Mouse (Mus musculus) forebrain, embryonic 14.5 days (tissue): ENCODE measurements around the gene Veph1. TPM values are rescaled to one million over a fixed set of nuclear protein-coding genes. Genes with fewer than 3 reads are reported as not detected.

Experiments used
- ATAC-seq: fragments of 200-750 bp; cut with Nextera tagmentation; 2 replicates; pipeline ENCODE4 v1.8.0; 2017; ENCODE audit warnings: mild to moderate bottlenecking, moderate library complexity
- DNase-seq: peaks from one replicate; pipeline ENCODE4 v3.0.0-alpha.2; 2015; ENCODE audit warnings: low spot score
- H3K27ac ChIP-seq: fragments of 300-500 bp; sonication (generic); 2 replicates; pipeline ENCODE4 v1.5.1; 2014; ENCODE audit warnings: low read depth, mild to moderate bottlenecking, control low read depth, low read length, moderate library complexity
- H3K27me3 ChIP-seq: fragments of 300-500 bp; sonication (generic); replicated peaks from 2 replicates; pipeline ENCODE4 v1.6.1; 2014; ENCODE audit warnings: low read length, control low read depth, mixed read lengths; ENCODE audit not compliant: control insufficient read depth, insufficient read depth
- H3K36me3 ChIP-seq: fragments of 300-500 bp; sonication (generic); 2 replicates; pipeline ENCODE4 v1.6.1; 2014; ENCODE audit warnings: low read length, control low read depth; ENCODE audit not compliant: control insufficient read depth, insufficient read depth
- H3K4me1 ChIP-seq: fragments of 300-500 bp; sonication (generic); 2 replicates; pipeline ENCODE4 v1.6.1; 2014; ENCODE audit warnings: antibody characterized with exemption, low read length, control low read depth; ENCODE audit not compliant: control insufficient read depth, insufficient read depth
- H3K4me2 ChIP-seq: fragments of 300-500 bp; sonication (generic); 2 replicates; pipeline ENCODE4 v1.6.1; 2014; ENCODE audit warnings: mild to moderate bottlenecking, control low read depth, low read length
- H3K4me3 ChIP-seq: fragments of 300-500 bp; sonication (generic); 2 replicates; pipeline ENCODE4 v1.5.1; 2014; ENCODE audit warnings: low read depth, low read length, control low read depth
- H3K9ac ChIP-seq: fragments of 300-500 bp; sonication (generic); 2 replicates; pipeline ENCODE4 v1.6.1; 2014; ENCODE audit warnings: mild to moderate bottlenecking, low read length, control low read depth, moderate library complexity
- H3K9me3 ChIP-seq: fragments of 300-500 bp; sonication (generic); replicated peaks from 2 replicates; pipeline ENCODE4 v1.6.1; 2016; ENCODE audit warnings: low read length, control low read depth, mixed read lengths; ENCODE audit not compliant: control insufficient read depth
- WGBS: fragments of 180-500 bp; shearing (Covaris S2); extraction: QIAGEN DNeasy Blood & Tissue Kit; methylation state at CpG from one replicate; pipeline ENCODE4 v1.1.7; 2014; 5-methylcytosine and 5-hydroxymethylcytosine counted together
- polyA plus RNA-seq: library from polyadenylated mRNA; unstranded; fragments of >200 nt; fragmentation: Nextera tagmentation; extraction: Ambion mirVana; gene quantifications from 2 replicates; pipeline ENCODE4 v1.2.1, GENCODE M21; 2014

Veph1 gene
- polyA plus RNA-seq, 1 experiment from 2014 or later = 9.3 TPM

DNA sequence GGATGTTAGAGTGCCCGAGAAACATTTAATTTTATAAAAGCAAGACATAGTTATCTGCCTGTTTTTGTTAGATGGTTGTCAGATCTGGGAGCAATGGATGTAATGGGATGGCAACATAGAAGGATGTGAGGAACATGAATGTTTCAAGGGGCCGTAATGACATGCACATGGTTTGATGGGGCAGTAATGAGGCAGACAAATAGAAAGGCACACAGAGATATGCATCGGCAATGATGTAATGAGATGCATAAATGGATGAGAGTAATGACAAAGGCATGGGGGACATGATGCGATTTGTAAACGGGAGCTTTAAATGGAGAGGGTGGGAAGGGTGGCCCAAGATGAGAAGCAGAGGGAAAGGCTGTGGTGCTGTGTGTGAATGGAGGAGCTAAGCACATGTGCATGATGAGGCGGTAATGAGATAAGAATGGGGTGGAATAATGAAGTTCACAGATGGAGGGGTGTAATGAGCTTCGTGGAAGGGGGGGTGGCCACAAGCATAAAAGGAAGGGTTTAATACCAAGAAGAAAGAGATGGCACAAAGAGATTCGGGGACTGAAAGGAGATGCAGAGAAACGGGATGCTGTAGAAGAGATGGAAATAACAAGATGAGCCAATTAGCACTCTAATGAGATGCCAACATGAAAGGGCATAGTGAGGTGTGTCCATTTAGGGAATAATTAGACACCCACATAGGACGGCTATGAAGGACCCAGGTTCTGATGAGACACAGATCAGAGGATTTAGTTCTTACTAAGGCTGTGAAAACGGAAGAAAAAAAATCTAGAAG is 194.6 kb downstream of the Veph1 start:
- Histone ChIP-seq H3K27me3 (no peaks in the 10 kb centered on the region), H3K9me3 (no peaks in the 10 kb centered on the region), H3K9ac (no peak overlapping the region), H3K4me2 (peak overlapping the region; percentile 14; the same call in 1 of the 2 replicates), H3K4me1 (peaks cover 10% of the 10 kb centered on the region; the same call in 1 of the 2 replicates), H3K4me3 (no peak overlapping the region), H3K36me3 (no peaks in the 10 kb centered on the region), H3K27ac (peak overlapping the region; percentile 71)
- DNase-seq = peak; percentile 83
- 12% methylated on average over 11 of the region's 11 CpGs for WGBS
- ATAC-seq = peak; percentile 97

DNA sequence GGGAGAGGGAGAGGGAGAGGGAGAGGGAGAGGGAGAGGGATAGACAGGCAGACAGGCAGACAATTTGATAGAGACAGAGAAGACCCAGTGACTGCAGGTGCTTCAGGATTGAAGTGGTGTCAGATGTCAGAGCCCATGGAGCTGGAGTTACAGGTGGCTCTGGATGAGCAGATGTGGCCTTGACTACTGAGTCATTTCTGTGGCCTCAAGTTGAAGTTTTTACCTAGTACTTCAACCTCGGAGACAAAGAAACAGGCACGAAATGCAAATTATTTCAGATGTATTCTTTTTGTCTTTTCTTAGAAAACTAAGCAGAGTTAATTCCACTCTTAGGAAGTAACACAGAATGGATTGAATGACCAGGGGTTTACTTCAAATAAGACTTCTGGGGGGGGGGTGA is 195.6 kb downstream of the Veph1 start:
- ATAC-seq (no peak), DNase-seq (no peak)
- WGBS = 60% methylated on average over 2 of the region's 2 CpGs
- no peak overlapping the region for H3K4me2 ChIP-seq
- H3K4me3 ChIP-seq = no peak overlapping the region
- no peaks in the 10 kb centered on the region for H3K27me3 ChIP-seq
- H3K4me1 ChIP-seq = peaks cover 10% of the 10 kb centered on the region; the same call in 1 of the 2 replicates
- H3K36me3 ChIP-seq = no peaks in the 10 kb centered on the region
- H3K9ac ChIP-seq = no peak overlapping the region
- H3K27ac ChIP-seq = no peak overlapping the region
- H3K9me3 ChIP-seq = no peaks in the 10 kb centered on the region

DNA sequence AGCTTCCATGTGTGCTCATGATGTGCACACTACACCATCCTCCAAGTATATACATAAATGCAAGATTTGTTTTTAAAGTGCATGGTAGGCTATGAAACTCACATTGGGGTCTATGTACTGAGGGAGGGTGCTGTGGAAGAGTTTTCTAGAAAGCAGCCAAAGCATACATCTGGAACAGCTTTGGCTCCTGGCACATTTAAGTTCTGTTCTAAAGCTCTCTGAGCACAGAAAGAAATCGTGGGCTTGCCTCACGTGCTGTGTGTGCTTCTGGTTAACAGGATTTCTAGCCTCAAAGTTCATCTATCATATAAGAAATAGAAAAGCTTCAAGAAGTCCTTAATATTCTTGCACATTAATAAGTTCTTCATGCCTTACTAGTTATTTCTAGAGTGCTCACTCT is 204.9 kb downstream of the Veph1 start:
- Histone ChIP-seq H3K4me1 (no peaks in the 10 kb centered on the region), H3K27ac (no peak overlapping the region), H3K36me3 (no peaks in the 10 kb centered on the region), H3K9ac (no peak overlapping the region), H3K4me3 (no peak overlapping the region), H3K27me3 (no peaks in the 10 kb centered on the region), H3K9me3 (no peaks in the 10 kb centered on the region), H3K4me2 (no peak overlapping the region)
- 82% methylated on average over 2 of the region's 2 CpGs for WGBS
- DNase-seq (no peak), ATAC-seq (no peak)

DNA sequence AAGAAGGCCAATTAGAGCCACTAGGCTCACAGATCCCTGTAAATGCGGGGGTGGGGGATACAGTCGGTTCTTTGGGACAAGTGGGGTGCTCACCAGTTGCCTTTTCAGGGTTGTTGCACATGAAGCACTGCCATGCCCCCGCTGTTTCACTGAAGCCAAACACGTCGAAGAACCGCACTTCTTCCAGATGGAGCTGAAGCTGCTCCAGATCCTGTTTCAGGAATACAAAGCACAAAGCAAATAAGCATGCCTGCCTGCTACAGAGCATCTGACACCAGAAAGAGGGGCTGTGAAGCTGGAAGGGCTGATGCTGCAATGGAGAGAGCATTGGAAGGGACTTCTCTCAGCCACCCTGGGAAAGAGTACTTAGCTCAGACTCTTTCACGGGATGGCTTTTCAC is 209.0 kb downstream of the Veph1 start:
- Histone ChIP-seq H3K27me3 (no peaks in the 10 kb centered on the region), H3K27ac (no peak overlapping the region), H3K36me3 (no peaks in the 10 kb centered on the region), H3K9ac (no peak overlapping the region), H3K4me2 (no peak overlapping the region), H3K4me1 (no peaks in the 10 kb centered on the region; the same call in 1 of the 2 replicates), H3K9me3 (no peaks in the 10 kb centered on the region), H3K4me3 (no peak overlapping the region)
- no peak for DNase-seq
- no peak for ATAC-seq
- 80% methylated on average over 7 of the region's 7 CpGs for WGBS

DNA sequence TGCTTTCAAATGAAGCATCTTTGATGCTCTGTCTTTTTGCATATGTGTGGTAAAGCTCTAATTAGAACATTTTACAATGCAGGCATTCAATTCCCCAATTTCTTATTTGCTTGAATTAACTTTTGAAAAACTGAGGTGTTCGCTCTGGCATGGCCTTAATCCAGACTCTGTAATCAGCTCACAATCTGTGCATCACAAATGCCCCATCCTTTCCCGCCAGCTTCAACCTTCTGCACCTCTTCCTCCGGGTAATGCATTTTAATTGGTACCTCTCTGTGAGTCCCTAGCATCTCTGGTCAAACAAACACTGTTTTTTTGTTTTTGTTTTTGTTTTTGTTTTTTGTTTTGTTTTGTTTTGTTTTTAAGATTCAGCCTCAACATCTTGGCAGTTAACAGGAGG is 212.8 kb downstream of the Veph1 start:
- no peak overlapping the region for H3K9ac ChIP-seq
- no peaks in the 10 kb centered on the region for H3K36me3 ChIP-seq
- H3K27me3 ChIP-seq = no peaks in the 10 kb centered on the region
- peak; percentile 16 for DNase-seq
- H3K4me2 ChIP-seq = no peak overlapping the region
- no peaks in the 10 kb centered on the region; the same call in 1 of the 2 replicates for H3K4me1 ChIP-seq
- peak; percentile 40; the same call in 1 of the 2 replicates for ATAC-seq
- H3K27ac ChIP-seq = no peak overlapping the region
- WGBS = 26% methylated on average over 3 of the region's 3 CpGs
- no peaks in the 10 kb centered on the region for H3K9me3 ChIP-seq
- no peak overlapping the region for H3K4me3 ChIP-seq

DNA sequence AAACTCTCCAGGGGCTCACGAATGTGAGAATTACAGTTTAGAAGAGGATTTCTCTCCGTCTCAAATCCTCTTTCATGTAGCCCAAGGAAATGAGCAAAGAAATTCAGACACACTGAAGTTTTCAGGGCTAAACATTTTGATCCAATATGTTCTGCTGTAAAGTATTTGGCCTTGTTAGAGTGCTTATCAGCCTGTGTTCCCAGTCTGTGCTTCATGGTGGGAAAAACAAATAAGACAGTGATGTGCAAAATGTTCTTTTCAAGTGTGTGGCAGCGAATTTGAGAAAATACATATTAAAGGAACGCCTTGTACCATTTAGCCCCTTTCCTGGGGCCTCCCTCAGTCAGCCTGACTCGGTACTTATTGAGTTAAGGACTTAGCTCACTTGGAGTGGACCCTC is 213.2 kb downstream of the Veph1 start:
- no peaks in the 10 kb centered on the region for H3K36me3 ChIP-seq
- no peaks in the 10 kb centered on the region; the same call in 1 of the 2 replicates for H3K4me1 ChIP-seq
- H3K27ac ChIP-seq = no peak overlapping the region
- no peaks in the 10 kb centered on the region for H3K9me3 ChIP-seq
- ATAC-seq (no peak), DNase-seq (peak; percentile 15)
- no peak overlapping the region for H3K4me3 ChIP-seq
- no peak overlapping the region for H3K9ac ChIP-seq
- 68% methylated on average over 5 of the region's 5 CpGs for WGBS
- no peaks in the 10 kb centered on the region for H3K27me3 ChIP-seq
- H3K4me2 ChIP-seq = no peak overlapping the region

DNA sequence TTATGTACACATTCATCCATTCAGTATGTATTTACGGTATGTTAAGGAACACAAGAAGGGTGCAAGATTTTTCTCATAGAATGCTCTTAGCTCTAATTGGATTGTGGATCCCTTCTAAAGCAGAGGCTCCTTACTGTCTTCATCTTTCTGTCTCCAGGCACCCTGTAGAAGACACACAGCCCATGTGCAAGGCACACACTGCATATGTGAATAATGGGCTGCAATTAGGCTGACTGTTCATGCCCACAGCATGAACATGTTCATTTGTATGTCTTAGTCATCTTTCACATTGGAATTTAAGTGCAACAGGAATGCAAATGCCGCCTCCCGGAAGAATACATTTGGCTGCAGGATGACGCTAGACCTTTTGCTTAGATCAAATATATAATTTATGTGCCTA is 213.7 kb downstream of the Veph1 start:
- no peaks in the 10 kb centered on the region for H3K36me3 ChIP-seq
- no peak for ATAC-seq
- H3K4me2 ChIP-seq = no peak overlapping the region
- H3K9ac ChIP-seq = no peak overlapping the region
- H3K9me3 ChIP-seq = no peaks in the 10 kb centered on the region
- 83% methylated on average over 4 of the region's 4 CpGs for WGBS
- H3K4me3 ChIP-seq = no peak overlapping the region
- no peak overlapping the region for H3K27ac ChIP-seq
- DNase-seq = no peak
- no peaks in the 10 kb centered on the region; the same call in 1 of the 2 replicates for H3K4me1 ChIP-seq
- H3K27me3 ChIP-seq = no peaks in the 10 kb centered on the region

DNA sequence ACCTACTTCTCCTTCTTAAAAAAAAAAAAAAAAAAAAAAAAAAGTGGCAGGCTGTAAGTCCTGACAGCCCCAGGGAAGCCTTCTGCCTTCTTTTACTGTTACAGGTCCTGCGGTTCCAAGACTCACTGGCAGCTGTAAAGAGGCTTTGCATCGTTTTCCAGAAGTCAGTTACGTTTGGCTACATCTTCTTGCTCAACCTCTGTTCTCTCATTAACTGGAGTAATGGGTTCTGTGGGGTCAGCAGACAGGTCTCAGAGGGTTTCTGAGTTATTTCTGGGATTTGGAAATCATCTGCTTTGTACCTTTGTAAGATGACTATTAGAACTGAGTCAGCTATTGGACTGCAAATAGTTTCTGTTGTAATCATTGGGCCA is 215.3 kb downstream of the Veph1 start:
- H3K36me3 ChIP-seq = no peaks in the 10 kb centered on the region
- DNase-seq (no peak), ATAC-seq (no peak)
- H3K9ac ChIP-seq = no peak overlapping the region
- no peak overlapping the region for H3K27ac ChIP-seq
- no peaks in the 10 kb centered on the region for H3K27me3 ChIP-seq
- no peaks in the 10 kb centered on the region for H3K9me3 ChIP-seq
- H3K4me1 ChIP-seq = no peaks in the 10 kb centered on the region; the same call in 1 of the 2 replicates
- no peak overlapping the region for H3K4me2 ChIP-seq
- WGBS = 45% methylated on average over 3 of the region's 3 CpGs
- H3K4me3 ChIP-seq = no peak overlapping the region

DNA sequence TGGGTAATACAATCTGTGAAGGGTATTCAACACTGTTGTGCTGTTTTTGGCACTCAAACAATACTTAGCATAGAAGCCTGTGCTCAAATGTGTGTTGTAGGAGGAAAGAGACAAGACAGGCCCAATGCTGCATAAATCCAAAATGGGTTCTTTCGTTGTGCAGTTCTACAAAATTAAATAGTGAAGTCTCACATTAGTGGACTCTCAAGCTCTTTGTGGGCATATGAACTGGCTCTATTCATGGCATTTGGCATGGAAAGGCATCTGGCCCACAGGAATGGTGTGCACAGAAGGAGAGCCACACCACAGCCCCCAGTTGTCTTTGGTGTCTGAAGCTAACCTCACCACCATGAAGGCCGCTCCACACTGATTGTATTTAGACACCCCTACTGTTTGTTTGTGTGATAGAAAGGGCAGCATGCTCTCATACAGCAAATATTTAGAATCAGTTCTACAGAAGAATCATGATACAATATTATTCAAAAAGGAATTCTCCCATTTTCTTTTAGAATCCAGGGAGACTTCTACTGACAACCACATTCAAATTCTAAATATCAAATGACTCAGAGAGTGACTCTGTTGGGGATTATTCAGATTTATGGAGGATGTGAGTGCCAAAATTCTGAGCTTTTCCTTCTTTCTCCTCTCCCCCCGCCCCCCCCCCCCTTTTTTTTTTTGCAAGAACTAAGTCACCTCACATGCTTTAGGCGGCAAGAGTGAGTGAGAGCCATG is 215.8 kb downstream of the Veph1 start:
- Histone ChIP-seq H3K9ac (no peak overlapping the region), H3K4me1 (no peaks in the 10 kb centered on the region; the same call in 1 of the 2 replicates), H3K27ac (no peak overlapping the region), H3K4me3 (no peak overlapping the region), H3K4me2 (no peak overlapping the region), H3K27me3 (no peaks in the 10 kb centered on the region), H3K9me3 (no peaks in the 10 kb centered on the region), H3K36me3 (no peaks in the 10 kb centered on the region)
- no peak for ATAC-seq
- DNase-seq = no peak
- 71% methylated on average over 3 of the region's 4 CpGs for WGBS
